Mouse (Mus musculus) right cerebral cortex, adult 18-20 months (tissue): Measurements from ENCODE around the gene Serpinb2.
A peak's percentile ranks its signal among the peaks of the same experiment; 100 is the strongest.

ENCODE experiments used
- DNase-seq: peaks from one replicate; pipeline ENCODE4 v3.0.0; 2022; ENCODE audit warnings: mixed read lengths

The Serpinb2 gene

DNA sequence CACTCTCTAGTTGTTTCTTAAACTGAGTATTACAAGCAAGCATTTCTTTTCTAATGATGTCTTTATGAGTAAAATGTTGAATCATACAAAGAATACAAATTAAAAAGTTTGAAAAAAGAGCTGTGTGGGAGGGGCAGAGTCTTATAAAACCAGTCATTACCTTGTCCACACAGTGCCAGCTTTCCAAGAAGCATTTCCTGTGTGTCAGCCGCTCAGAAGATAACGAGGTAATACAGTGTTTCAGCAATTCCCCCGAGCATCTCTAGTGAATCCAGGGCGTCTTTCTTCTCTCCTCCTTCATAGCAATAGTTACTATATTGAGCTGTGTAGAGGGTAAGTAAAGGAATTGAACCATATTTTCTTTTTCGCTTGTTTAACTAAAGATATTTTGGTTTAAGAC is at the start of gene Serpinb2:
Gene Serpinb2 (plus strand): TSS at position 172 of the 400 bp plus-strand sequence.
- no peak for DNase-seq

GRCm38 (mm10) chr1:107479909-107480308 is 31.3 kb upstream of the Serpinb2 start:
- DNase-seq = no peak

DNA sequence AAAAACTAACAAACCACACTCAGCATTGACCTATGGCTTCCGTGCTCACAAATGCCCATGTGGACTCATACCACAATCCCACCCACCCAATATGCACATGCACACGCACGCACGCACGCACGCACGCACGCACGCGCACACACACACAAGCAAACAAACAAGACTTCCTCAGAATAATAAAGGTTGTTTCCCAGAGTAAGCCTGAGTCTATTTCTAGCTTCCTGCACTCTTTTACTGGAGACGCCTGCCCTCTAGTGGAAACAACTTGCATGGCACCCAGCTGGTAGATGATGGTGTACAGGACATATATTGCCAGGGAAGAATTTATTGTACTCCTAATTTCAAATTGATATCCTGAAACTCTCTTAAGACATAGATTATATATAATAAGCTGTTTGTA is 29.8 kb upstream of the Serpinb2 start:
- peak; percentile 72 for DNase-seq

DNA sequence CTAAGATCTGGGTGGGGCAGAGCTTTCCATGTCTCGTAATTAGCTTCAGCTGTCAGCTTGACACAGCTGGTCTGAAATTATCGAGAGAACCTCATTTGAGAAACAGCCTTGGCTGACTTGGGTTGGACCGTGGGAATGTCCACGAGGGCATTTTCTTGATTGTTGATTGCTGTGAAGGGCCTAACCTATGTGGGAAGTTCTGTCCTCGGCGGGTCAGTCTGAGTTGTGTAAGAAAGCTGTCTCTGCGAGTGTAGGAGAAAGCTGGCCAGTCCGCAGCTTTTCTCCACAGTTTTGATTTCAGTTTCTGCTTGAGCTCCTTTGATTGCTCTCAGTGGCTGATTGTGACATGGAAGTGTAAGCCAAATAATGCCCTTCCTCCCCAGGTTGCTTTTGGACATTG is 21.6 kb upstream of the Serpinb2 start:
- no peak for DNase-seq

DNA sequence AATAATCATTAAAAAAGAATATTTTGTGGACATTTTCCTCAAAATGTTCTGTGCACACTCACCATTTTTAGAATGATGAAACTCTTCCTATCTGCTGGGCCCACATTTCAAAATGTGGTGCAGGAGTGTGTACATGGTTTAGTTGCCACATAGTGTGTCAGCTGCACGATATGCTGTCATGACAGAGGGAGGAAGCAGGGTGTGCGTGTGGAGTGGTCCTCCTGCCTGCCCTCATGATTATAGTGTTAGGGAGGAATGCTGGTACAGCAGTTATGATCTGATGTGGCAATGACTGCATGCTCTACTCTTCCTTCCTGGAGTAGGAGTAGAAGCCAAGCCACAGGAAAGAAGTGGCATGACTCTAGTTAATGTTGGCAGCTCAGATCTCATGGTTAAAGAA is 14.4 kb upstream of the Serpinb2 start:
- DNase-seq = no peak

GRCm38 (mm10) chr1:107502025-107502424 is 9.2 kb upstream of the Serpinb2 start:
- no peak for DNase-seq

- no peak for DNase-seq
These were observed 7.9 kb upstream of the Serpinb2 start for GRCm38 (mm10) chr1:107503294-107503693.

DNA sequence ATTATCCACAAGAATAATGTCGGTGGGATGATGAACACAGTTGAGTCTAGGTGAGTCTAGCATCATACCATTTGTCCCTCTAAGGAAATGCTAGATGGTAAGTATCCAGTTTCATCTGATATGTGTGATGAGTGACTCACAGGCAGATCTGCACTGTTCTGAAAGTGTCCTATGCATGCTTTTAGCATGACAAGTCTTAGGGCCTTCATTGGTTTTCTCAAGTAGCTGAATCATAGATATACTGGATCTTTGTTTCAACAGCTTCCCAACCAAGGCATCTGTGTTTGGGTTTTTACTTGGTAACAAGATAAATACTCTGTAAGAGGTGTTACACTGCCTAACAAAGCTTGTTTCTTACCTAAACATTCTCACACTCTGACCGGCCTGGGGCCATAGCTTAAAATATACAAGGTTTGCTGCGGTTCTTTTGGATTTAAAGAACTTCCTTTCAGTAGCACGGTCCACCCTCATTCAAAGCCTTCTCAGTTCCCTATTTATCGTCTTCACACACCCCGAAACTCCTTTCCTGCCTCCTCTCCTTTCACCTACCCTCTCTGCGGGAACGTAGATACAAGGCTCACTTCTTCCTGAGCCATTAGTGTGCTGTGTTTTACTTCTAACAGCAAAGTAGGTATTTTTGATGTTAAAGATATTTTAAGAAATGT is 5.2 kb upstream of the Serpinb2 start:
- DNase-seq = no peak

- no peak for DNase-seq
These were observed 1.2 kb downstream of the Serpinb2 start for GRCm38 (mm10) chr1:107512194-107513138.

DNA sequence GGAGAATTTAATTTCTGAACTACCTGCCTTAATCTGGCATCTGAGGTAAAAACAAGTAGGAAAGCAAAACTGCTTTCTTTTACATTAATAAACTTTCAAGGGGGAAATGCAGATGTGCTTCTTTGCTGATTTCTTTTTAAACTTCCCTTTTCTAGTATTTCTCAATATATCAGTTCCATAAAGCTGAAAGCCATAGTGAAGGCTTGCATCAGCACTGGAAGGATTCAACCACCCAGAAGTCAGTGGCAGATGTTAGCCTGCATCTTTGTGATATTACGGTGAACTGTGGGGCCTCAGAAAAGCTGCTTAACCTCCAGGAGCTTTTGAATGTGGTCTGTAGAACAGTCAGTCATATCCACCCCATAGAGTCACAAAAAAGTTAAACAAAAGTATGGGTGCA is 2.3 kb downstream of the Serpinb2 start:
- no peak for DNase-seq

- DNase-seq = no peak
These were observed 4.7 kb downstream of the Serpinb2 start for GRCm38 (mm10) chr1:107515839-107516498.

DNA sequence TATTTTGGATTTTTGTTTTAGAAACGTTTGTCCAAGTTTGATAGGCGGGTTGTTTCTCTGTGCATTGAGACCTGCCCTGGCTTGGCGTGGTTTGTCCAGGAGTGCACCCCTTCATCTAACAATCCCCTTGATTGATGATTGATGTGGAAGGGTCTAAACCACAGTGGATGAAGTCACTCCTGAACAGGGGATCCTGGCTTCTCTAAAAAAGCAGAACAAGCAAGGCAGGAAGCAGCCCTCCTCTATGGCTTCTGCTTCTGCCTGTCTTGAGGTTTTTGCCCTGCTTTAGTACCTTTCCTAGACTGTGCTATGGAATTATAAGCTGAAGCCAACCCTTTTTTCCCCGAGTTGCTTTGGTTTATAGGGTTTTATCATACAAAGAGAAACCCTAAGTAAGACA is 14.4 kb downstream of the Serpinb2 start:
- no peak for DNase-seq

GRCm38 (mm10) chr1:107528325-107529078 is 17.3 kb downstream of the Serpinb2 start:
- DNase-seq = no peak

- no peak for DNase-seq
These were observed 18.3 kb downstream of the Serpinb2 start for GRCm38 (mm10) chr1:107529365-107530052.

GRCm38 (mm10) chr1:107533736-107534135 is 22.5 kb downstream of the Serpinb2 start:
- DNase-seq = no peak

GRCm38 (mm10) chr1:107537435-107537834 is 26.2 kb downstream of the Serpinb2 start:
- no peak for DNase-seq

GRCm38 (mm10) chr1:107559494-107559893 is 48.3 kb downstream of the Serpinb2 start:
- no peak for DNase-seq

GRCm38 (mm10) chr1:107562110-107562509 is 50.9 kb downstream of the Serpinb2 start:
- no peak for DNase-seq

GRCm38 (mm10) chr1:107565644-107566043 is 54.4 kb downstream of the Serpinb2 start:
- DNase-seq = no peak

DNA sequence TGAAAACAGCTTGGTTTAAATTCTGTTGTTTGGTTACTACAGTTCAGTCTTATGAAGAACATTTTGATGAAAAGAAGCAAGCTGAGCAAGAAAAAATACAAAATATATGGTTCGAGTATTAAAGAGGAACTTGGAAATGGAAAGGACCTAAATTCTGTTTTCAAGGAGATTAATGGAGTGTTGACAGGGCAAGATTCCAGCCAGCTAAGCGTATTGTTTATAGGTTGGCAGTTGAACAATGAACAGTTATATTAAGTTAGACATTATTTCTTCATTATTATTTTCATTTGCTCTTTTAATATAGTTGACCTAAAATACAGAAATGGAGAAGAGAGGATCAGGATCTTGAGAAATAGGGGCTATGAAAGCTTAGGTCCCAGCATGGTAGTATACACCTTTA is 64.9 kb downstream of the Serpinb2 start:
- no peak for DNase-seq

- no peak for DNase-seq
These were observed 66.3 kb downstream of the Serpinb2 start for GRCm38 (mm10) chr1:107577514-107577913.

- DNase-seq = peak; percentile 79
These were observed 70.0 kb downstream of the Serpinb2 start for GRCm38 (mm10) chr1:107581220-107581619.
